Mouse (Mus musculus): ENCODE measurements around the gene P2rx4. TPM values are rescaled to one million over a fixed set of nuclear protein-coding genes. Genes with fewer than 3 reads are reported as not detected.
A peak's percentile ranks its signal among the peaks of the same experiment; 100 is the strongest.

P2rx4 gene
- polyA plus RNA-seq, 1 experiment from 2014 or later: 17.0 TPM

DNA sequence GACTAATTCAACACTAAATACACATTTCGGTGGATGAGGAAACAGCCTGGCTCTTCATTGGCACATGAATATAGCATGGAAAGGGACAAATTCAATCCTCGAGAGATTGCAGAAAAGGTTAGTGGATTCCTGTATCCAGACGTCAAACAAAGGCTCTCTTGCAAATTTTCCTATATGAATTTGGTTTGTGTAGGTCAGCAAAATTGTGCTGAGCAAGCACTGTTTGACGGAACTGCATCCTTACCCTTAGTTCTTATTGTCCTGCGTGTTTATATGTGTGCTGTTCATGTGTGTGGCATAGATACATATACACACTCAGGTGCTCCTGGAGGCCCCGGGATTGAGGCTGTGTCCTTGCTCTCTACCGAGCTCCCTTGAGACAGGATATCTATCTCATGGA, 18.2 kb upstream of the P2rx4 start:
- Histone ChIP-seq H3K4me2 (no peak overlapping the region), H3K4me3 (no peak overlapping the region), H3K27ac (replicated peaks) (no peak overlapping the region), H3K4me1 (replicated peaks) (peaks cover 7% of the 10 kb centered on the region), H3K36me3 (no peaks in the 10 kb centered on the region), H3K27me3 (no peaks in the 10 kb centered on the region), H3K9ac (no peak overlapping the region), H3K9me3 (no peaks in the 10 kb centered on the region)
- no peak for ATAC-seq (ENCODE audit: low FRiP score, low read depth)
- WGBS: 91% methylated on average over 7 of the region's 7 CpGs

DNA sequence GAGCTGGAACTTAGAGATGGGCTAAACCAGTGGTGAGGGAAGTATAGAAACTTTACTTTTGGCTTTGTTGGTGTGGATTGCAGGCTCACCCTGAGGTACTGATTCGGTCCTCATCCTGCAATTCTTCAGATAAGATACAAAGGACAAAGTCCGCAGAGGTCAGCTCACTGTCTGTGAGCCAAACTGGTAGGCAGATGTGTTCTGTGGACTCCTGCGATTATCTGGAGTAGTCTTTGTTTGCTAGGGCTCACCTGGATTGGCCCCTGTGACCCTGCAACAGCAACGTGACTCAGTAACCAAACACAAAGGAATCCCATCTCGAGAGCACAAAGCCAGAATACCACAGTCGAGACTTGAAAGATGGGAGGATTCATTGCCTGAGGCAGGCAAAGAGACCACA, 16.9 kb upstream of the P2rx4 start:
- no peak overlapping the region for H3K9ac ChIP-seq
- ATAC-seq (ENCODE audit: low FRiP score, low read depth): no peak
- H3K4me3 ChIP-seq: no peak overlapping the region
- no peak overlapping the region for H3K4me2 ChIP-seq
- H3K4me1 ChIP-seq (replicated peaks): peaks cover 7% of the 10 kb centered on the region
- 45% methylated on average over 6 of the region's 6 CpGs for WGBS
- no peaks in the 10 kb centered on the region for H3K27me3 ChIP-seq
- no peaks in the 10 kb centered on the region for H3K9me3 ChIP-seq
- no peak overlapping the region for H3K27ac ChIP-seq (replicated peaks)
- no peaks in the 10 kb centered on the region for H3K36me3 ChIP-seq

GRCm38 (mm10) chr5:122693431-122694207, 13.7 kb upstream of the P2rx4 start:
- Histone ChIP-seq H3K9me3 (no peaks in the 10 kb centered on the region), H3K27me3 (no peaks in the 10 kb centered on the region), H3K4me1 (replicated peaks) (peaks cover 7% of the 10 kb centered on the region), H3K36me3 (no peaks in the 10 kb centered on the region), H3K9ac (no peak overlapping the region), H3K27ac (replicated peaks) (peak overlapping the region; percentile 74), H3K4me3 (no peak overlapping the region), H3K4me2 (no peak overlapping the region)
- ATAC-seq (ENCODE audit: low FRiP score, low read depth): peak; percentile 91
- WGBS: 16% methylated on average over 13 of the region's 13 CpGs

DNA sequence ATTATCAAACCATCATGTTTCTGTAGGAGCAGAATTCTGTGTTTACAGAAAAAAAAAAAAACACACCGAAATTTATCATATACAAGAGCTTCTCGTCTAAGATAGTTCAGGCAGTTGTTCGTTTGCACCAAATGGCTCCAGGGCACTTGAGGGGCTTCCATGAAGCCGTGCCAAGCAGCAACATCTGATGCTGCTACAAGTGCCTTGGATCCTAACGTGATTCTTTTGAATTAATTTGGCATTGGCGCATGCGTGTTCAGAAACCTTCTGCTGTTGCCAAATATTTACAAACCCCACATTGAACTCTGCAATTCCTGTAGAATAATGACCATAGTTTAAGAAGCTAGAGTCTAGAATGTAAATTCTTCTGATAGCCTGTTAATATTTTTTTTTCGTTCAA, 11.8 kb upstream of the P2rx4 start:
- Histone ChIP-seq H3K9ac (no peak overlapping the region), H3K36me3 (no peaks in the 10 kb centered on the region), H3K27me3 (no peaks in the 10 kb centered on the region), H3K4me2 (no peak overlapping the region), H3K9me3 (no peaks in the 10 kb centered on the region), H3K27ac (replicated peaks) (no peak overlapping the region), H3K4me1 (replicated peaks) (peaks cover 7% of the 10 kb centered on the region), H3K4me3 (no peak overlapping the region)
- no peak for ATAC-seq (ENCODE audit: low FRiP score, low read depth)
- WGBS: 50% methylated on average over 8 of the region's 8 CpGs

DNA sequence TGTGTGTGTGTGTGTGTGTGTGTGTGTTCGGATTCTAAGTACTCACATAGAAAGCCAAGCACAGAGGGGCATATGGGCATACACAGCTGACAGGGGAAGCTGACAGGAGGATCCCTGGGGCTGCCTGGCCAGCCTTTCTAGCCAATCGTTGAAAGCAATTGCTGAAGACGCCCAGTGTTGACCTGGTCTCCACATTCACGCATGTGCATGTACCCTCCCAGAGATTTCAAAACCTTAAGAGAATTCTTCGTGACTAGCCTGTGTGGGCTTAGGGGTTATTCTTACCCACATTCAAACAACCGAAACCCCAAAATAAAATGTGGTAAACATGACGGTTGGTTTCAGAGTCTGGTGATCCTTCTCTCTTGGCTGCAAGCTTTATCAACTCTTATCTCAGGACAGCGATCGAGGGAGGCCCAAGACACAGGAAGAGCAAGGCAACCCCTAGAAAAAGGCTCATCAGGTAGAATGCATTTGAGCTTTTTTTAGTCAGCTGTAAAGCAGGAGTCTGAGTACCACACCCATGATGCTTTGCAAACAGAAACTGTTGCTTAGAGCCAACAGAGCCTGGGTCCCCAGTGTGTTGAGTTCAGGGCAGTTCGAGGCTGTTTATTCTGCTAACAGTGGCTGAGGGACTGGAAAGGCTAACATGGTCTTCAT, 9.2 kb upstream of the P2rx4 start:
- H3K27ac ChIP-seq (replicated peaks): no peak overlapping the region
- H3K4me2 ChIP-seq: no peak overlapping the region
- peaks cover 6% of the 10 kb centered on the region for H3K4me1 ChIP-seq (replicated peaks)
- ATAC-seq (ENCODE audit: low FRiP score, low read depth): no peak
- WGBS: 84% methylated on average over 10 of the region's 10 CpGs
- no peak overlapping the region for H3K9ac ChIP-seq
- H3K27me3 ChIP-seq: no peaks in the 10 kb centered on the region
- H3K9me3 ChIP-seq: no peaks in the 10 kb centered on the region
- H3K36me3 ChIP-seq: no peaks in the 10 kb centered on the region
- no peak overlapping the region for H3K4me3 ChIP-seq

DNA sequence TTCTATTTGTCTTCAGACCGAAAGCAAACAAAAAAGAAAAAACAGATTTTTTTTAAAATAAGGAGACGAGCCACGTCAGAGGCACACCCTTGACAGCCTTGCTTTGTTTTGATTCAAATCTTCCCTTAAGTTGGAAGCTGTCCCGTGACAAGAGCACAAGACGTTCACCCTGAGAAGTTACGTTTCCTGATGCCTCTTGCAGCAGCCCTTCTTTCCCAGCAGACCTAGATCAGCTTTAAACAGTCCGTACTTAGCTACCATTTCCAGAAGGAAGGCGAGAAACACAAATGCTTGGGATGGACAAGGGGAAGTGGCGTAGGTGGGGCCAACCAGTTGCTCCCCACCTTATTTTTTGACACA, 8.7 kb upstream of the P2rx4 start:
- peaks cover under 1% of the 10 kb centered on the region; the same call in 1 of the 2 replicates for H3K4me1 ChIP-seq (replicated peaks)
- WGBS: 78% methylated on average over 9 of the region's 9 CpGs
- H3K9me3 ChIP-seq: no peaks in the 10 kb centered on the region
- no peak for ATAC-seq (ENCODE audit: low FRiP score, low read depth)
- no peak overlapping the region for H3K27ac ChIP-seq (replicated peaks)
- no peaks in the 10 kb centered on the region for H3K36me3 ChIP-seq
- no peak overlapping the region for H3K4me3 ChIP-seq
- H3K27me3 ChIP-seq: no peaks in the 10 kb centered on the region
- H3K4me2 ChIP-seq: no peak overlapping the region
- H3K9ac ChIP-seq: no peak overlapping the region

- Histone ChIP-seq H3K27me3 (no peaks in the 10 kb centered on the region), H3K36me3 (no peaks in the 10 kb centered on the region), H3K9me3 (no peaks in the 10 kb centered on the region), H3K4me2 (no peak overlapping the region), H3K4me1 (replicated peaks) (no peaks in the 10 kb centered on the region), H3K4me3 (no peak overlapping the region), H3K9ac (no peak overlapping the region), H3K27ac (replicated peaks) (no peak overlapping the region)
- no peak for ATAC-seq (ENCODE audit: low FRiP score, low read depth)
- WGBS: 86% methylated on average over 12 of the region's 12 CpGs
Observed at GRCm38 (mm10) chr5:122700109-122700836, 7.1 kb upstream of the P2rx4 start.

- Histone ChIP-seq H3K27me3 (no peaks in the 10 kb centered on the region), H3K9ac (no peak overlapping the region), H3K4me3 (no peak overlapping the region), H3K27ac (replicated peaks) (no peak overlapping the region), H3K4me2 (no peak overlapping the region), H3K9me3 (no peaks in the 10 kb centered on the region), H3K4me1 (replicated peaks) (no peaks in the 10 kb centered on the region), H3K36me3 (no peaks in the 10 kb centered on the region)
- ATAC-seq (ENCODE audit: low FRiP score, low read depth): no peak
- 76% methylated on average over 5 of the region's 5 CpGs for WGBS
Observed at GRCm38 (mm10) chr5:122700837-122701212, 6.5 kb upstream of the P2rx4 start.

DNA sequence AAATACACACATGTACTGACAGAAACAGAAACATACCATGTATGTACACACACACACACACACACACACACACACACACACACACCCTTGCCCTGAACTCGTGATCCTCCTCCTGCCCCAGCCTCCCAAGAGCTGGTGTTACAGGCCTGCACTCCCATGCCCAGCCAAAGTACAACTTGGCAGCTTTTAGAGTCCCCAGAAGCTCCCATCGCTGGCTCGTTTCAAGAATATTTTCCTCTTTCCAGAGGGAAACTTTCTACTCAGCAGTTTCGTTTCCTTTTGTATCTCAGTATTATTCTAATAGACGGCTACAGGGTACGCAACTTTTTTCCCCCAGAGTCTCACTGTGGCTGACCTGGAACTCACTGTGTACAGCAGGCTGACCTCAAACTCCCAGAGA, 5.2 kb upstream of the P2rx4 start:
- no peak for ATAC-seq (ENCODE audit: low FRiP score, low read depth)
- H3K27ac ChIP-seq (replicated peaks): no peak overlapping the region
- no peak overlapping the region for H3K9ac ChIP-seq
- H3K9me3 ChIP-seq: no peaks in the 10 kb centered on the region
- no peaks in the 10 kb centered on the region for H3K27me3 ChIP-seq
- no peak overlapping the region for H3K4me2 ChIP-seq
- no peaks in the 10 kb centered on the region for H3K36me3 ChIP-seq
- 72% methylated on average over 6 of the region's 6 CpGs for WGBS
- H3K4me3 ChIP-seq: no peak overlapping the region
- H3K4me1 ChIP-seq (replicated peaks): peaks cover 9% of the 10 kb centered on the region

DNA sequence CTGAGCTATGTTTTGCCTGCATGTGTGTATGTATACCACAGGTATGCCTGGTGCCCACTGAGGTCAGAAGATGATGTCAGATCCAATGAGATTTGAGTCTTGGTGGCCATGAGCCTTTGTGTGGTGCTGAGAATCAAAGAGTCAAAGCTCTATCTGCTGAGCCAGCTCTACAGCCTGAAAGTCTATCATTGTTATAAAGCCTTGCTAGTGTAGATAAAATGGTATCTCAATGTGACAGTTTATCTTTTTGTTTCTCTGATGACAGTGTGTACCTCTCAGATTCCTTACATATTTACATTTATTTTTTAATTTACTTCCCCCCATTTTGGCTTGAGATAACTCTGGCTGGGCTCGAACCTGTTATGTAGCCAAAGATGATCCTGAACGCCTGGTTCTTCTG, 3.8 kb upstream of the P2rx4 start:
- H3K4me3 ChIP-seq: no peak overlapping the region
- peaks cover 13% of the 10 kb centered on the region for H3K4me1 ChIP-seq (replicated peaks)
- H3K36me3 ChIP-seq: no peaks in the 10 kb centered on the region
- WGBS: 89% methylated on average over 2 of the region's 2 CpGs
- no peaks in the 10 kb centered on the region for H3K27me3 ChIP-seq
- H3K27ac ChIP-seq (replicated peaks): no peak overlapping the region
- no peak for ATAC-seq (ENCODE audit: low FRiP score, low read depth)
- H3K9ac ChIP-seq: no peak overlapping the region
- H3K9me3 ChIP-seq: no peaks in the 10 kb centered on the region
- no peak overlapping the region for H3K4me2 ChIP-seq

DNA sequence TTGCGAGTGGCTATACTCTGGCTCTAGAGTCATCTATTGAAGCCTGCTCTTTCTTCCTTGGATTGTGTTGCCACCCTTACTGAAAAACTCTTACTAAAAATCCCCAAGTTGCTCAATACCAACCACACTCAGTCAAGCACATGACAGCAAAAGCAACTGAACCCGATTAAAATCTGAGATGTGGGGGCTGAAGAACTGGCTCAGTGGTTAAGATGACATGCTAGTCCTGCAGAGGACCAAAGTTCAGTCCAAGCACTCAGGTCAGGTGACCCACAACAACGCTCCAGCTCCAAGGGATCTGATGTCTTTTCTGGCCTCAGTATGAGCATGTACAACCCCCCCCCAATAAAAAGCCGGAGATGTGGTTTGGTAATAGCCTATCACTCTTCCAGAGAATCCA, 2.8 kb upstream of the P2rx4 start:
- ATAC-seq (ENCODE audit: low FRiP score, low read depth): no peak
- H3K9ac ChIP-seq: no peak overlapping the region
- no peak overlapping the region for H3K27ac ChIP-seq (replicated peaks)
- H3K4me1 ChIP-seq (replicated peaks): peaks cover 13% of the 10 kb centered on the region
- WGBS: 86% methylated on average over 4 of the region's 4 CpGs
- no peak overlapping the region for H3K4me2 ChIP-seq
- H3K36me3 ChIP-seq: no peaks in the 10 kb centered on the region
- no peaks in the 10 kb centered on the region for H3K27me3 ChIP-seq
- no peaks in the 10 kb centered on the region for H3K9me3 ChIP-seq
- no peak overlapping the region for H3K4me3 ChIP-seq

GRCm38 (mm10) chr5:122705174-122705573, 2.2 kb upstream of the P2rx4 start:
- Histone ChIP-seq H3K27me3 (no peaks in the 10 kb centered on the region), H3K4me1 (replicated peaks) (peaks cover 13% of the 10 kb centered on the region), H3K9ac (no peak overlapping the region), H3K4me2 (no peak overlapping the region), H3K9me3 (no peaks in the 10 kb centered on the region), H3K4me3 (no peak overlapping the region), H3K36me3 (no peaks in the 10 kb centered on the region), H3K27ac (replicated peaks) (no peak overlapping the region)
- 80% methylated on average over 3 of the region's 3 CpGs for WGBS
- ATAC-seq (ENCODE audit: low FRiP score, low read depth): no peak

Measured in hindbrain, embryonic 15.5 days (tissue).